Mouse (Mus musculus) ES-Bruce4 (cell line): ENCODE results near the gene Slc8b1. TPM values are rescaled to one million over a fixed set of nuclear protein-coding genes. Genes with fewer than 3 reads are reported as not detected.
A peak's percentile ranks its signal among the peaks of the same experiment; 100 is the strongest.

Source experiments
- H3K27ac ChIP-seq: 2 replicates; pipeline ENCODE4 v1.5.1; 2012; ENCODE audit warnings: low read length, inconsistent platforms; ENCODE audit not compliant: insufficient read depth
- H3K27me3 ChIP-seq: 2 replicates; pipeline ENCODE4 v1.6.1; 2012; ENCODE audit warnings: mild to moderate bottlenecking, low read length, inconsistent platforms; ENCODE audit not compliant: control insufficient read depth, poor library complexity, insufficient read depth, severe bottlenecking
- H3K36me3 ChIP-seq: 2 replicates; pipeline ENCODE4 v1.6.1; 2012; ENCODE audit warnings: inconsistent platforms, mild to moderate bottlenecking, low read length, moderate library complexity; ENCODE audit not compliant: control insufficient read depth, poor library complexity, insufficient read depth, severe bottlenecking
- H3K4me1 ChIP-seq: one replicate; pipeline ENCODE4 v1.8.1; 2011; ENCODE audit warnings: low read length; ENCODE audit not compliant: control insufficient read depth, insufficient read depth
- H3K4me3 ChIP-seq: 2 replicates; pipeline ENCODE4 v1.5.1; 2011; ENCODE audit warnings: low read depth, mild to moderate bottlenecking, low read length
- H3K9ac ChIP-seq: 2 replicates; pipeline ENCODE4 v1.6.1; 2012; ENCODE audit warnings: low read depth, mild to moderate bottlenecking, inconsistent platforms; ENCODE audit not compliant: poor library complexity, severe bottlenecking
- H3K9me3 ChIP-seq: replicated peaks from 2 replicates; pipeline ENCODE4 v1.6.1; 2012; ENCODE audit warnings: mild to moderate bottlenecking, low read length, inconsistent platforms; ENCODE audit not compliant: control insufficient read depth, poor library complexity, insufficient read depth, severe bottlenecking
- CTCF ChIP-seq: IDR thresholded peaks from one replicate; pipeline ENCODE4 v1.8.1; 2011; ENCODE audit warnings: low read depth, low read length
- EP300 ChIP-seq: IDR thresholded peaks from 2 replicates; pipeline ENCODE4 v1.6.1; 2011; ENCODE audit warnings: low read depth, low read length; ENCODE audit not compliant: insufficient read depth
- POLR2A ChIP-seq: IDR thresholded peaks from one replicate; pipeline ENCODE4 v1.8.1; 2011; ENCODE audit warnings: low read length; ENCODE audit not compliant: insufficient read depth
- polyA plus RNA-seq: library from polyadenylated mRNA; stranded (reverse); fragments of >200 nt; gene quantifications from 2 replicates; pipeline ENCODE4 v1.2.4, GENCODE M21; 2011; ENCODE audit warnings: low read depth; ENCODE audit not compliant: missing spikeins, insufficient read depth, insufficient read length

Gene Slc8b1
- polyA plus RNA-seq, 1 experiment, result 19.1 TPM

- H3K36me3 ChIP-seq, result no peaks in the 10 kb centered on the region
- H3K27me3 ChIP-seq, result no peaks in the 10 kb centered on the region
- H3K4me3 ChIP-seq, result no peak overlapping the region
- no peak overlapping the region for H3K27ac ChIP-seq
- no peak for TF ChIP-seq EP300
- TF ChIP-seq POLR2A, result no peak
- TF ChIP-seq CTCF, result no peak
- H3K9ac ChIP-seq, result no peak overlapping the region
- H3K9me3 ChIP-seq, result no peaks in the 10 kb centered on the region
- no peaks in the 10 kb centered on the region for H3K4me1 ChIP-seq
These were observed 42.6 kb upstream of the Slc8b1 start for GRCm38 (mm10) chr5:120468336-120468735.

GRCm38 (mm10) chr5:120468830-120469229 lies 42.1 kb upstream of the Slc8b1 start:
- no peak for TF ChIP-seq POLR2A
- TF ChIP-seq CTCF, result no peak
- no peak for TF ChIP-seq EP300
- H3K9me3 ChIP-seq, result no peaks in the 10 kb centered on the region
- H3K9ac ChIP-seq, result no peak overlapping the region
- H3K27me3 ChIP-seq, result no peaks in the 10 kb centered on the region
- no peaks in the 10 kb centered on the region for H3K36me3 ChIP-seq
- no peak overlapping the region for H3K4me3 ChIP-seq
- H3K4me1 ChIP-seq, result no peaks in the 10 kb centered on the region
- no peak overlapping the region for H3K27ac ChIP-seq

- H3K4me3 ChIP-seq, result no peak overlapping the region
These were observed 39.4 kb upstream of the Slc8b1 start for GRCm38 (mm10) chr5:120471538-120471937.

GRCm38 (mm10) chr5:120472770-120473169 lies 38.2 kb upstream of the Slc8b1 start, which contains the start of gene Sdsl:
Gene Sdsl (minus strand): TSS chr5:120472810.
- H3K9ac ChIP-seq, result no peak within 1 kb of the TSS
- no peaks in the 10 kb centered on the region for H3K36me3 ChIP-seq
- no peak for TF ChIP-seq CTCF
- TF ChIP-seq POLR2A, result no peak
- no peak for TF ChIP-seq EP300
- H3K9me3 ChIP-seq, result no peaks in the 10 kb centered on the region
- H3K4me3 ChIP-seq, result no peak within 1 kb of the TSS
- no peaks in the 10 kb centered on the region for H3K4me1 ChIP-seq
- no peaks in the 10 kb centered on the region for H3K27me3 ChIP-seq
- no peak within 1 kb of the TSS for H3K27ac ChIP-seq

More at GRCm38 (mm10) chr5:120471538-120471937, 39.4 kb upstream of the Slc8b1 start:
- Histone ChIP-seq H3K36me3 (no peaks in the 10 kb centered on the region), H3K27me3 (no peaks in the 10 kb centered on the region), H3K27ac (no peak overlapping the region), H3K4me1 (no peaks in the 10 kb centered on the region), H3K9ac (no peak overlapping the region), H3K9me3 (no peaks in the 10 kb centered on the region)
- TF ChIP-seq CTCF (no peak), POLR2A (no peak), EP300 (no peak)

GRCm38 (mm10) chr5:120473361-120473760 lies 37.6 kb upstream of the Slc8b1 start:
- Histone ChIP-seq H3K9me3 (no peaks in the 10 kb centered on the region), H3K27ac (no peak overlapping the region), H3K27me3 (no peaks in the 10 kb centered on the region), H3K4me1 (no peaks in the 10 kb centered on the region), H3K9ac (no peak overlapping the region), H3K36me3 (no peaks in the 10 kb centered on the region), H3K4me3 (no peak overlapping the region)
- no peak for TF ChIP-seq CTCF
- TF ChIP-seq POLR2A, result no peak
- no peak for TF ChIP-seq EP300

GRCm38 (mm10) chr5:120475861-120476260 lies 35.1 kb upstream of the Slc8b1 start:
- H3K4me1 ChIP-seq, result no peaks in the 10 kb centered on the region
- no peaks in the 10 kb centered on the region for H3K27me3 ChIP-seq
- H3K9me3 ChIP-seq, result no peaks in the 10 kb centered on the region
- no peak overlapping the region for H3K27ac ChIP-seq
- H3K36me3 ChIP-seq, result no peaks in the 10 kb centered on the region
- peak overlapping the region; percentile 23; the same call in 1 of the 2 replicates for H3K4me3 ChIP-seq
- TF ChIP-seq POLR2A, result no peak
- TF ChIP-seq EP300, result no peak
- no peak for TF ChIP-seq CTCF
- no peak overlapping the region for H3K9ac ChIP-seq
